25 mouse cellular contexts compared by ENCODE assay signal in the genomic region with DNA sequence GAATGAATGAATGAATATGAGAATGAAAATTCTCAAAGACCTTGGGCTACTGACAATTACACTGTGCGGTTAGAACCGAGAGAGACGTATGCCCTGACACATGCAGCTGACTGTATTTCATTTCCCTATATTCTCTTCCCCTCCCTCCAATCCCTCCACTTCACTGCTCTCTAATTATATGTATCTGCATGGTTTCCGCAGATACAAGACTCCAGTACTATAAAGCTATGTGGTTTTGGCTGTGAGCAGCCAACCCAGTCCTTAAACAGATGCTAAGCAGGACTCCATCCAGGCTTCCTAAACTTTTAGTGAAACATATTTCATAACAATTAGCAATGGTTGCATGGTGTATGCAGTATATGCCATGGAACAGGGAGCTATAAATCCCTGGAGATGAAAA.
"Had no signal": no experiment of that assay in that cellular context is flagged by ENCODE, and none has a peak within 500 bp of the region (broad histone marks: within the 10 kb centered on the region; RNA-seq: fewer than 3 reads in every experiment).

No protein-coding gene starts in this region.

- H3K4me3 ChIP-seq: gastrocnemius, adult 2 months; heart, embryonic 10.5 days; heart, embryonic 12.5 days; hindbrain, embryonic 10.5 days; hindbrain, embryonic 12.5 days; intestine, embryonic 15.5 days; layer of hippocampus, adult 2 months; left cerebral cortex, adult 2 months; limb, embryonic 10.5 days; limb, embryonic 12.5 days had no signal

- H3K36me3 ChIP-seq: heart, embryonic 10.5 days; heart, embryonic 12.5 days; hindbrain, embryonic 10.5 days; hindbrain, embryonic 12.5 days; intestine, embryonic 15.5 days; limb, embryonic 10.5 days; limb, embryonic 12.5 days had no signal

- H3K27me3 ChIP-seq: heart, embryonic 12.5 days; intestine, embryonic 15.5 days; limb, embryonic 12.5 days had no signal

- H3K4me2 ChIP-seq: heart, embryonic 12.5 days; hindbrain, embryonic 12.5 days; hindbrain, embryonic 14.5 days; intestine, embryonic 15.5 days; limb, embryonic 12.5 days; liver, embryonic 11.5 days had no signal

- H3K9me3 ChIP-seq: heart, embryonic 10.5 days; heart, embryonic 12.5 days; hindbrain, embryonic 10.5 days; hindbrain, embryonic 12.5 days; intestine, embryonic 15.5 days; limb, embryonic 10.5 days; limb, embryonic 12.5 days had no signal

- H3K9ac ChIP-seq: heart, embryonic 12.5 days; hindbrain, embryonic 12.5 days; hindbrain, embryonic 14.5 days; intestine, embryonic 15.5 days; limb, embryonic 12.5 days had no signal

- DNase-seq: gastrocnemius, adult 2 months; gastrocnemius, postnatal 10 days; gastrocnemius, postnatal 25 days; heart, postnatal 10 days; heart, postnatal 4 days; kidney, adult 18-20 months; kidney, adult 8-10 months; kidney, postnatal 10 days; kidney, postnatal 25 days; kidney, postnatal 4 days; liver had no signal

- H3K27ac ChIP-seq: gastrocnemius, adult 2 months; heart, embryonic 10.5 days; hindbrain, embryonic 10.5 days; hindbrain, embryonic 12.5 days; hindbrain, embryonic 14.5 days; intestine, embryonic 15.5 days; layer of hippocampus, adult 2 months; left cerebral cortex, adult 2 months; limb, embryonic 10.5 days; limb, embryonic 12.5 days had no signal

- ATAC-seq: hindbrain, embryonic 16.5 days; inflammation-experienced regulatory T-cells, adult 6 months; intestine, embryonic 15.5 days; intestine, postnatal 0 days had no signal

- H3K4me1 ChIP-seq: heart, embryonic 10.5 days; intestine, embryonic 15.5 days had no signal
